Mouse (Mus musculus): ENCODE results near the gene Pdcd4.
"Not testable (repeated sequence)": the region's sequence is repeated elsewhere in the genome, so short reads cannot be mapped to it uniquely, and the experiment has no call there.

Gene Pdcd4

GRCm38 (mm10) chr19:53945171-53946042, 53.4 kb downstream of the Pdcd4 start:
- peak; percentile 75 for DNase-seq (ENCODE audit: low spot score)

- DNase-seq (ENCODE audit: low spot score) = no peak
Observed at GRCm38 (mm10) chr19:53957513-53957912, 65.5 kb downstream of the Pdcd4 start.

GRCm38 (mm10) chr19:53962511-53962910, 70.5 kb downstream of the Pdcd4 start:
- no peak for DNase-seq (ENCODE audit: low spot score)

GRCm38 (mm10) chr19:53964347-53964746, 72.3 kb downstream of the Pdcd4 start:
- not testable (repeated sequence) for DNase-seq (ENCODE audit: low spot score)

GRCm38 (mm10) chr19:53964910-53965633, 73.0 kb downstream of the Pdcd4 start:
- DNase-seq (ENCODE audit: low spot score) = no peak

GRCm38 (mm10) chr19:53969226-53969625, 77.2 kb downstream of the Pdcd4 start:
- no peak for DNase-seq (ENCODE audit: low spot score)

GRCm38 (mm10) chr19:53971938-53972337, 79.9 kb downstream of the Pdcd4 start:
- DNase-seq (ENCODE audit: low spot score) = no peak

- DNase-seq (ENCODE audit: low spot score) = no peak
Observed at GRCm38 (mm10) chr19:53973656-53974055, 81.6 kb downstream of the Pdcd4 start.
